Mouse (Mus musculus) myocyte (in vitro differentiated cells): ENCODE data around the gene BC028528. TPM values are rescaled to one million over a fixed set of nuclear protein-coding genes. Genes with fewer than 3 reads are reported as not detected.
A peak's percentile ranks its signal among the peaks of the same experiment; 100 is the strongest.
"Not testable (repeated sequence)": the region's sequence is repeated elsewhere in the genome, so short reads cannot be mapped to it uniquely, and the experiment has no call there.

Experiments
- H3K27me3 ChIP-seq: one replicate; pipeline ENCODE4 v1.6.1; 2011; ENCODE audit not compliant: control insufficient read depth, insufficient read depth, insufficient read length
- H3K36me3 ChIP-seq: one replicate; pipeline ENCODE4 v1.6.1; 2011; ENCODE audit not compliant: control insufficient read depth, insufficient read depth
- H3K4me2 ChIP-seq: one replicate; pipeline ENCODE4 v1.6.1; 2011; ENCODE audit warnings: low read depth, control low read depth
- H3K4me3 ChIP-seq: one replicate; pipeline ENCODE4 v1.5.1; 2011; ENCODE audit warnings: mild to moderate bottlenecking, control low read depth, moderate library complexity
- H3K79me2 ChIP-seq: one replicate; pipeline ENCODE4 v1.6.1; 2011; ENCODE audit not compliant: control insufficient read depth, insufficient read depth
- H3ac ChIP-seq: one replicate; pipeline ENCODE4 v1.6.1; 2011; ENCODE audit not compliant: control insufficient read depth, insufficient read length
- CEBPB ChIP-seq: IDR thresholded peaks from 2 replicates; pipeline ENCODE4 v1.6.1; 2011; ENCODE audit warnings: mild to moderate bottlenecking, moderate library complexity; ENCODE audit not compliant: poor library complexity, insufficient read depth, severe bottlenecking
- E2F4 ChIP-seq: IDR thresholded peaks from one replicate; pipeline ENCODE4 v1.6.1; 2011; ENCODE audit warnings: mild to moderate bottlenecking, control low read depth, moderate library complexity; ENCODE audit not compliant: insufficient read depth
- MAX ChIP-seq: IDR thresholded peaks from one replicate; pipeline ENCODE4 v1.6.1; 2011; ENCODE audit warnings: low read depth, mild to moderate bottlenecking, control low read depth
- MYOD1 ChIP-seq, 3 experiments: IDR thresholded peaks; one replicate each; pipeline ENCODE4 v1.6.1; 2011; ENCODE audit warnings: control low read depth in 2 of 3, low read depth in 2 of 3, mild to moderate bottlenecking in 2 of 3, moderate library complexity in 1 of 3; ENCODE audit not compliant: insufficient read length in 2 of 3, control insufficient read depth in 1 of 3
- MYOG ChIP-seq, 3 experiments: IDR thresholded peaks; one replicate each; pipeline ENCODE4 v1.6.1; 2011; ENCODE audit warnings: control low read depth in 2 of 3, low read depth in 2 of 3, mild to moderate bottlenecking in 2 of 3; ENCODE audit not compliant: insufficient read length in 2 of 3, control insufficient read depth in 1 of 3, insufficient read depth in 1 of 3
- POLR2A ChIP-seq: IDR thresholded peaks from one replicate; pipeline ENCODE4 v1.6.1; 2011; ENCODE audit warnings: low read depth, mild to moderate bottlenecking, control low read depth, moderate library complexity; ENCODE audit not compliant: insufficient read length
- POLR2AphosphoS2 ChIP-seq: IDR thresholded peaks from one replicate; pipeline ENCODE4 v1.6.1; 2011; ENCODE audit warnings: low read depth, control low read depth; ENCODE audit not compliant: insufficient read length
- REST ChIP-seq: IDR thresholded peaks from one replicate; pipeline ENCODE4 v1.6.1; 2011; ENCODE audit warnings: mild to moderate bottlenecking, control low read depth, moderate library complexity; ENCODE audit not compliant: insufficient read depth, insufficient read length
- SRF ChIP-seq: IDR thresholded peaks from one replicate; pipeline ENCODE4 v1.6.1; 2011; ENCODE audit warnings: low read depth; ENCODE audit not compliant: control insufficient read depth, insufficient read length
- TCF12 ChIP-seq: IDR thresholded peaks from one replicate; pipeline ENCODE4 v1.6.1; 2011; ENCODE audit warnings: mild to moderate bottlenecking, control low read depth; ENCODE audit not compliant: poor library complexity, insufficient read depth, severe bottlenecking
- TCF3 ChIP-seq: IDR thresholded peaks from one replicate; pipeline ENCODE4 v1.6.1; 2011; ENCODE audit warnings: low read depth, control low read depth; ENCODE audit not compliant: insufficient read length
- USF1 ChIP-seq: IDR thresholded peaks from one replicate; pipeline ENCODE4 v1.6.1; 2011; ENCODE audit warnings: low read depth, mild to moderate bottlenecking, control low read depth, moderate library complexity
- polyA plus RNA-seq: library from polyadenylated mRNA; unstranded; fragments of >200 nt; fragmentation: generic; extraction: Trizol; gene quantifications from one replicate; pipeline ENCODE4 v1.2.1, GENCODE M21; 2012; ENCODE audit warnings: missing spikeins

The BC028528 gene
- polyA plus RNA-seq, 1 experiment: 11.3 TPM

DNA sequence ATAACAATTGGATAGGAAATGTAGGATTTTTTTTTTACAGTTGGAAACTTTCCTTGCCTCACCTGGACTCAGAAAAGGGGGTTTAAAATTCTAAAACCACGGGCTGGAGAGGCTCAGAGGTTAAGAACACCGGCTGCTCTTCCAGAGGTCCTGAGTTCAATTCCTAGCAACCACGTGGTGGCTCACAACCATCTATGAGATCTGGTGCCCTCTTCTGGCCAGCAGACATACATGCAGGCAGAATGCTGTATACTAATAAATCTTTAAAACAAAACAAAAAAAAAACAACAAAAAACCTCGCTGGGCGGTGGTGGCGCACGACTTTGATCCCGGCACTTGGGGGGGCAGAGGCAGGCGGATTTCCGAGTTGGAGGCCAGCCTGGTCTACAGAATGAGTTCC, 30.6 kb downstream of the BC028528 start:
- Histone ChIP-seq H3K27me3 (no peaks in the 10 kb centered on the region), H3K4me2 (no peak overlapping the region), H3K4me3 (no peak overlapping the region), H3K36me3 (no peaks in the 10 kb centered on the region), H3K79me2 (no peaks in the 10 kb centered on the region), H3ac (no peak overlapping the region)
- no peak for TF ChIP-seq POLR2AphosphoS2
- TF ChIP-seq MYOG (IDR thresholded peaks at IDR 0.05; ENCODE audit: control insufficient read depth in 1 of 3, insufficient read depth in 1 of 3, insufficient read length in 2 of 3, low read depth in 2 of 3): no peak
- TF ChIP-seq USF1: peak; percentile 10
- TF ChIP-seq SRF: no peak

DNA sequence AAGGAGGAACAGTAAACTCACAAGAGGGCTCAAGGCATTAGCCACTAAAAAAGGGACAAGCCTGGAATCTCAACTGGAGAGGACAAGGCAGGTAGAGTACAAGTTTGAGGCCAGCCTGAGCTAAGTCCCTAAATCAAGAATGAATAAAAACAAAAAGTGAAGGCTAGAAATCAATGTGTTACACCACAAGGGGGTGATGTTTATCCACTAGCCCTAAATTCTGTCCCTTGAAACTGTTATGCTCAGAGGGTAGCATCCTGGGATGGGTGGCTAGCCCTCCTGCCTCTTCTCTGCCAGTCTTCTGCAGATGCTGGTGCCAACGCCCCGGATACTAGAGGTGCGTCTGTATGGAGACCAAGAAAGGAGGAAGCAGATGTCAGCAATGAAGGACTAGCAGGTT, 31.5 kb downstream of the BC028528 start:
- no peaks in the 10 kb centered on the region for H3K36me3 ChIP-seq
- H3ac ChIP-seq: no peak overlapping the region
- no peak overlapping the region for H3K4me3 ChIP-seq
- H3K4me2 ChIP-seq: no peak overlapping the region
- no peak for TF ChIP-seq SRF
- TF ChIP-seq E2F4: no peak
- no peak for TF ChIP-seq MAX
- no peak for TF ChIP-seq REST
- no peak for TF ChIP-seq MYOG (IDR thresholded peaks at IDR 0.05; ENCODE audit: control insufficient read depth in 1 of 3, insufficient read depth in 1 of 3, insufficient read length in 2 of 3, low read depth in 2 of 3)
- no peak for TF ChIP-seq POLR2A
- no peak for TF ChIP-seq TCF12
- TF ChIP-seq POLR2AphosphoS2: no peak
- TF ChIP-seq TCF3: no peak
- no peaks in the 10 kb centered on the region for H3K27me3 ChIP-seq
- peaks cover 2% of the 10 kb centered on the region for H3K79me2 ChIP-seq

DNA sequence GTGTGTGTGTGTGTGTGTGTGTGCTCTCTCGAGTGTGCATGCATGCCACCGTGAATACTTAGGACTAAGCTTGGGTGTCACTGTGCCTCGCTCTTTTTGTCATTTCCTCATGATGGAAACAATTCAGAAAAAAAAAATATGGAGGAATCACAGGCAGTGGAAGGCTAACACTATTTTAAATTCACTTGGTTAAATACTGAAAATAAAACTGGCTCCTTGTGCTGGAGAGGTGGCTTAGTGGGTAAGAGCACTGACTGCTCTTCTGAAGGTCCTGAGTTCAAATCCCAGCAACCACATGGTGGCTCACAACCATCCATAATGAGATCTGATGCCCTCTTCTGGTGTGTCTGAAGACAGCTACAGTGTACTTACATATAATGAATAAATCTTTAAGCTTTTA, 33.5 kb downstream of the BC028528 start:
- not testable (repeated sequence) for H3K4me2 ChIP-seq, H3K27me3 ChIP-seq, H3ac ChIP-seq, H3K36me3 ChIP-seq, H3K4me3 ChIP-seq
- peaks cover 20% of the 10 kb centered on the region for H3K79me2 ChIP-seq

DNA sequence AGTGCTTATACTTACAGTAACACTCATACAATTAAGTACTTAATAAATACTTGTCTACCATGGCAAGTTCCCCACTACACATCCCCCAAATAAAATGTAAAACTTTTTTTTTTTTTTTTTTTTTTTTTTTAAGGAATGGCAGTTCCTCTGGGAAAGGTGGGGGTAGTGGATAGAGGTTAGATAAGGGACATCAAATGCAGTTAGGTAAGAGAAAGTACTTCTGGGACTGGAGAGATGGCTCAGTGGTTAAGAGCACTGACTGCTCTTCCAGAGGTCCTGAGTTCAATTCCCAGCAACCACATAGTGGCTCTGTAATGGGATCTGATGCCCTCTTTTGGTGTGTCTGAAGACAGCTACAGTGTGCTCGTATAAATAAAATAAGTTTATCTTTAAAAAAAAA, 34.8 kb downstream of the BC028528 start:
- Histone ChIP-seq H3K79me2 (peaks cover 20% of the 10 kb centered on the region), H3K36me3 (peaks cover 14% of the 10 kb centered on the region)
- not testable (repeated sequence) for H3K4me3 ChIP-seq, H3K4me2 ChIP-seq, H3K27me3 ChIP-seq, H3ac ChIP-seq

DNA sequence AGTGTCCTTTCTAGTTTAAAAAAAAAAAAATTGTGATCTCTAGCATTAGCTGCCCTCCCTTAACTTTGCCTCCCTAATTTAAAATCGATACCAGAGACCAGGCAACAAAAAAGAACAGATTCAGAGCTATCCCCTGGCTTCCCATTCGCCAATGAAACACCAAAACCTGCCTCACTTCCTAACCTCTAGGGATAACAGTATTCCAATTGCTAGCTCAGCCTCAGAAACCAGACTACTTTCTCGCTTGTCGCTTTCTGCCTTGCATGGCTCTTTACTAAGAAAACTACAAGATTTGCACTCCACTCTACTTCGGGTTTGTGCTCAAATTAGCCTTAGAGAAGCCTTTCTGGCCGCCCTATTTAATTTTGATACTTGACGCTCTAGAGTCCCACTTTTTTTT, 35.7 kb downstream of the BC028528 start:
- no peak for TF ChIP-seq CEBPB
- TF ChIP-seq REST: no peak
- no peak for TF ChIP-seq USF1
- TF ChIP-seq MAX: no peak
- no peak for TF ChIP-seq SRF
- TF ChIP-seq POLR2A: no peak
- TF ChIP-seq TCF12: no peak
- no peak for TF ChIP-seq MYOG (IDR thresholded peaks at IDR 0.05; ENCODE audit: control insufficient read depth in 1 of 3, insufficient read depth in 1 of 3, insufficient read length in 2 of 3, low read depth in 2 of 3)
- no peak for TF ChIP-seq E2F4
- TF ChIP-seq MYOD1 (IDR thresholded peaks at IDR 0.05; ENCODE audit: control insufficient read depth in 1 of 3, insufficient read length in 2 of 3, low read depth in 2 of 3): no peak
- TF ChIP-seq POLR2AphosphoS2: no peak
- TF ChIP-seq TCF3: no peak
- no peaks in the 10 kb centered on the region for H3K27me3 ChIP-seq
- H3ac ChIP-seq: peak overlapping the region; percentile 16
- H3K4me2 ChIP-seq: peak overlapping the region; percentile 68
- peaks cover 21% of the 10 kb centered on the region for H3K36me3 ChIP-seq
- peak overlapping the region; percentile 70 for H3K4me3 ChIP-seq
- H3K79me2 ChIP-seq: peaks cover 20% of the 10 kb centered on the region

DNA sequence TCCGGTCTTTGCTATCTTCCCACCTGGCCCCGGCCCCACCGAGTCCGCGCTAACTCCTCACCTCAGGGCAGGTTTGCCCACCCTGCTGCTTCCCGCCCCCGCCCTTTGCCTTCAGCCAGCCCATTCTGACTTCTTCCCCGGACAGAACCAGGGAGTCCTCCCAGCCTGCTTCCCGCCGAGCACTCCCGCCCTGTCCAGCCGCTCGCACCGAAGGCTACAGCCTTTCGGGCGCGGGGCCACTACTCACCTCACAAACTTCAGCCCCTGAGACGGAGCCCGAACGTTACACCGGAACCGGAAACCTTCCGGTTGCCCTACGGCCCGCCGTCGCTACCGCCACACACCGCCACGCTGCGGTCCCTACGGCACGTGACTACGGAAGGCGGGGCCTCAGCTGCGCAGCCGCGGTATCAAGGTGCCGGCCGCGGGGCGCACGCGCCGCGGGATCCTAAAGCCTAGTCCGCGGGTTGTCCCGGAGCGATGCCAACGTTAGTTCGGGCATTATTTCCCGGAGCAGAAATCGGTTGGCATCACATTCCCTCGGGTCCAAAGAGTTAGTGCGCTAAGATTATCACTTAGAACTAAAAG, 36.2 kb downstream of the BC028528 start, which contains the start of gene Prpf3:
TSS of gene Prpf3 (minus strand) at position 384 of the 588 bp plus-strand sequence.
- peak within 1 kb of the TSS; percentile 79 for H3K4me2 ChIP-seq
- H3ac ChIP-seq: peak within 1 kb of the TSS; percentile 16
- peaks cover 26% of the 10 kb centered on the region for H3K36me3 ChIP-seq
- H3K4me3 ChIP-seq: peak within 1 kb of the TSS; percentile 70
- TF ChIP-seq POLR2A (peak; percentile 99), USF1 (peak; percentile 96), REST (no peak), TCF3 (no peak), SRF (no peak), POLR2AphosphoS2 (peak; percentile 95), MYOD1 (IDR thresholded peaks at IDR 0.05; ENCODE audit: control insufficient read depth in 1 of 3, insufficient read length in 2 of 3, low read depth in 2 of 3) (no peak), CEBPB (no peak), TCF12 (no peak), MAX (peak; percentile 47), MYOG (IDR thresholded peaks at IDR 0.05; ENCODE audit: control insufficient read depth in 1 of 3, insufficient read depth in 1 of 3, insufficient read length in 2 of 3, low read depth in 2 of 3) (peak in 2 of 3 experiments; percentile 10 to 50), E2F4 (peak; percentile 11)
- H3K27me3 ChIP-seq: no peaks in the 10 kb centered on the region
- peaks cover 20% of the 10 kb centered on the region for H3K79me2 ChIP-seq
